Mouse (Mus musculus): ENCODE results near the gene Nt5c1a.

Nt5c1a gene

DNA sequence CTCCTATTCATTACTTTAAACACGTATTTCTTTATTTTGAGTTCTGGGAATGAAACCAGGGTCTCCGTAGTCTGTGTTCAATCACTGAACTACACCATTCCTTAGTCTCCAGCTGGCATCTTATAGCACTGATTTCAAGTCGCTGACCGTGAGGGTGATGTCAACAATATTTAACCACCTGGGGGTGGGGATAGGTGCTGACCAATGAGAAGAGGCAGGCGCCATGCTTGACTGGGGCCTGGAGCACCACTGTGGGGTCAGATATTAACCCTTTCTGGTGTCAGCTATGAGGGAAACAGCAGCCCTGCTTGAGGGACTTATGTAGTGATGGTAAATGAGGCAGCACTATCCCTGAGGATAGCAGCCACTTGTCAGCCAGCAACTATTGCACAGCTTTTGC is 10.1 kb downstream of the Nt5c1a start:
- DNase-seq (ENCODE audit: extremely low read depth, low read depth, low spot score), result no peak

- no peak for DNase-seq (ENCODE audit: extremely low read depth, low read depth, low spot score)
Measured at GRCm38 (mm10) chr4:123212330-123212729, 11.0 kb downstream of the Nt5c1a start.

GRCm38 (mm10) chr4:123213975-123214374 is 12.7 kb downstream of the Nt5c1a start:
- no peak for DNase-seq (ENCODE audit: extremely low read depth, low read depth, low spot score)

DNA sequence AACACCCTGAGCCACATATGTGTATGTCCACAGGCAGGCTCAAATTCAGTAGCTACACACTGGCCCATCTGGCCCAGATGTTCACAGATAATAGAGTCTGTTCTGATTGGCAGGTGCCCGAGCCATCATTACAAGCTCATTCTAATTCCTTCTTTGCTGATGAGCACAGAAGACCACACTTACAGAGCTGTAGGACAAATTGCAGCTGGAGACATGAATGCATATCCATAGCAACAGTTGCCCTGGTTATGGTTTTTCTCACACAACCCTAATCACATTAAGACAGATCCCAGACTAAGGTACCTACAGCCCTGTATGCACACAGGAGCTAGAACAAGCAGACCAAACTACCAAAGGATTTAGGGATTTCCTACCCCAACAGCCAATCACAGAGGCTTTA is 14.1 kb downstream of the Nt5c1a start:
- no peak for DNase-seq (ENCODE audit: extremely low read depth, low read depth, low spot score)

DNA sequence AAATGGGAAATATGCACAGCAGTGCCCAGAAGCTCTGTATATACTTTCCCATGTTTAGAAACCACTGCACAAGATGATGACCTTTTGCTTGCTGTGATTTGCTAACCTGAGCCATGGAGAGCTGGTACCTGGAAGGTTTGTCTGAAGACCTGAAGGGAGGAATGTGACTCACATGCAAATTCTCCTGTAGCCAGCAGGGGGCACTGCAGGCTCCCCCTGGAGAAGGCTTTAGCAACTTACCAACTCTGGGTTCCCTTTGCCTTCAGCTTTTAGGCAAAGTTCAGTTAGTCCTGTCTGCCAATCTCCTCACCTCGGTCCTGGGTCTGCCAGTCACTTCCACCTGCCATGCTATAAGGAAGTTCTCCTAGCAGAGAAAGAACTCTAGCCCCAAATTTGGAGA is 15.5 kb downstream of the Nt5c1a start:
- no peak for DNase-seq (ENCODE audit: extremely low read depth, low read depth, low spot score)

- DNase-seq (ENCODE audit: extremely low read depth, low read depth, low spot score), result no peak
Measured at GRCm38 (mm10) chr4:123219720-123220357, 18.5 kb downstream of the Nt5c1a start.

- DNase-seq (ENCODE audit: extremely low read depth, low read depth, low spot score), result no peak
Measured at GRCm38 (mm10) chr4:123220637-123221036, 19.3 kb downstream of the Nt5c1a start.

DNA sequence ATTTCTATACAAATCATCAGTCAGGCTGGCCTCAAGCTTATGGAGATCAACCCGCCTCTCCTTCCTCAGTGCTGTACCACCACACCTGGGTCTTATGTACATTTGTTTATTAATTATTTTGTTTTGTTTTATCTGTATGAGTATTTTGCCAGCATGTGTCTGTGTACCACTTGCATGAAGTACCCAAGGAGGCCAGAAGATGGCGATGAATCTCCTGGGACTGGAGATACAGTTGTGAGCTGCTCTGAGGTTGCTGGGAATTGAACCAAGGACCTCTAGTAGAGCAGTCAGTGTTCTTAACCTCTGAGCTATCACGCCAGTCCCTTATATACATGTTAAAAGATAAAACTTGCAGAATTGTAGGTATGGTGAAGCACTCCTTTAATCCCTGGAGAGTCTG is 22.0 kb downstream of the Nt5c1a start:
- DNase-seq (ENCODE audit: extremely low read depth, low read depth, low spot score), result no peak

DNA sequence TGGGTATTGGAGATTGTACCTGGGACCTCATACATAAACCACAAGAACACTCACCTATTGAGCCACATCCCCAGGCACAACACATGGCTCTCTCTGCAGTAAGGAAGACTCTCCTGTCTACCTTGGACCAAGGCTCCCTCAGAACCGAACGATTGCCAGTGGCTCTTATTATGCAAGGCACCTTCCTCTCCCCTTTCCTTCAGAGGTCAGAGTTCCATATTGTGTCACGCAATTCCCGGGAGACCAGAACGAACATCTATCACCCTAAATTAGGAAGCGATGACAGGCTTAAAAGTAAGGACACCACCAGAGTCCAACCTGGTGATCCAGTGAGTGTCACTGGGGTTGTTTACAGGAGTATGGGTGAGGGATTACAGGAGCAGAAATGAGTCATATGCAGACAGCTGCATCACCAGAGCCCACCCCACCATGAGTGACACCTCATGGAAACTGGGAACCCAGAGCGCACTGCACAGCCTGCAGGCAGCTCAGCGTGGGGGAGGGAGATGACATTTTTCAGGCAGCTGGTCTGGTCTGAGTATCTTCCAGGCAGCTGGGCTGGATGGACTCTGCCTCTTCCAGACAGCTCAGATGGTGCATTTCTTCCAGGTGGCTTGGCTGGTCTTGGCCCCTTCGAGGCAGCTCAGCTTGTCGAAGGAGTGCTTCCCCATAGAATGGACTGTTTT is 24.6 kb downstream of the Nt5c1a start:
- no peak for DNase-seq (ENCODE audit: extremely low read depth, low read depth, low spot score)

DNA sequence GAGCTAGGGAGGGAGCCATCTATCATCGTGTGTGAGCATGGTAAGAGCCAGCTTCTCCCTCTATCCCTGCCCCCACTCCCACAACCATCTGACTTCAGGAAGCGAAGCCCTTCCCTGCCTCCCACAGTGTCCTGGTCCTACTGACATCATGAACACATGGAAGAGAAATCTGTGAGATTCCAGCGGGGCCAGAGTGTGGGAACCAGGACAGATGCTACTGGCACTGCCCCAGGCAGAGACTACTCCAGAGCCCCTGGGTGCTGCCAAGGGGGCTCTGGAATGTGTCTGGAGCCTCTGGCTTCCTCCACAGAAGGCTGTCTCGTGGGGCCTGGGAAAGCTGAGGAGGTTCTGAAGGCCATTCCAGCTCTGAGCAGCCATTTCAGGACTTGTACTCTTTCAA is 26.4 kb downstream of the Nt5c1a start:
- DNase-seq (ENCODE audit: extremely low read depth, low read depth, low spot score), result no peak

GRCm38 (mm10) chr4:123228270-123228669 is 27.0 kb downstream of the Nt5c1a start:
- no peak for DNase-seq (ENCODE audit: extremely low read depth, low read depth, low spot score)

DNA sequence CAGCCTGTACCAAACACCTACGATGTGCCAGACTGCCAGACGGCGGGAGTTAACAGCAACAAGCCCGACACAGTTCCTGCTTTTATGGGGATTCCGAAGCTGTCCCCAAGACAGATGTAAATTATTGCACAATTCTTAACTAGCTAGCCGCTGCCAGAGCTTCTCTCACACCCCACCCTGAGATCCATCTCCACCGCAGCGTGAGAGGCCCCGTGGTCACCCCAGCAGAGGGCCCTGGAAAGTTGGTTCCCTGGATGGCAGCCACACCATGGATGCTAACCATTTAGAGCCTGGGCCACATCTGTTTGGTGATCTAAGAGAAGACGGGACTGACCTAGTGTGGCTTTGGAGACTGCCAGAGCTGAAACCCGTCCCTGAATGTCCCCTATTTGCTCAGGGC is 27.9 kb downstream of the Nt5c1a start:
- DNase-seq (ENCODE audit: extremely low read depth, low read depth, low spot score), result no peak

DNA sequence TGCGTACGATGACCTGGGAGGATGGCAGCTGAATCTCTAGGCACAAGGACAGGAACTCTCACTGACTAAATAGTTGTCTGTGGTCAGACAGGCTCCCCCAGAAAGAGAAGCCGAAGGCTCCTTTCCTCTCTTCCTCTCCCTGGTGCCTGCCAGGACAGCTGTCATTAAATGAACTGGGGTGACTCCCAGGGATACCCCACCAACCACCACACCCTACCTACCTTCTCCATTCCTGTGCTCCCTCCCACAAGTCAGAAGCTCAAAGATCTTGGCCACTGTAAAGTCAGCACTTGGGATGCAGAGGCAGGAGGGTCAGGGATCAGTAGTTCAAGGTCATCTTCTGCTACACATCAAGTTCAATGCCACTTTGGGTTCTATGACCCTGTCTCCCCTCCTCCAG is 31.5 kb downstream of the Nt5c1a start:
- DNase-seq (ENCODE audit: extremely low read depth, low read depth, low spot score), result no peak

DNA sequence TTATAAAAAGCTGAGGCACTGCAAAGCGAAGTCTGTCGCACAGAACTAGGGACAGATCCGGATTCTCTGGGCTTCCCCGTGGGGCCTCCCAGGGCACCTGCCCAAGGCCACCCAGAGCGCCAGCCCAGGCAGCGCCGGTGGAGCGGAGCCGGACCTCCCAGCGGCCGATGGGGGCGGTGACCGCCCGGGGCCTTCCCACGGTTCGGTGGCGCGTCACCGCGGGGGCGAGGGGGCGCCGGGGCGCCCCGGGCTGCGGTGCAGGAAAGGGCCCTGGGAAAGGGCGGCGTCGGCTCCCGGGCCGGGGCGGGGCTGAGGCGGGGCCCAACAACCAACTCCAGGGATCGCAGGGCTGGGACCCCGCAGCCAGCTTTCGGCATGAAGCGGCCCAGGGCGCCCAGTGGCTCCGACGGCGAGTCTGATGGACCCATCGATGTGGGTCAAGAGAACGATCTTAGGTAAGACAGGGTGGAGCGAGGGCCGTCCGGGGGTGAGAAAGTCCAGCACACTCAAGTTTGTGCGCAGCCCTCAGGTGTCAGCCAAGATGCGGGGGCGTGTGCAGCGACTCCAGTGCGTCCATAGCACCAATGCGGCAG is 32.3 kb downstream of the Nt5c1a start, which contains the start of gene Heyl:
Gene Heyl (plus strand): TSS at position 65 of the 593 bp plus-strand sequence.
- no peak for DNase-seq (ENCODE audit: extremely low read depth, low read depth, low spot score)

GRCm38 (mm10) chr4:123235835-123236430 is 34.6 kb downstream of the Nt5c1a start:
- DNase-seq (ENCODE audit: extremely low read depth, low read depth, low spot score), result no peak

DNA sequence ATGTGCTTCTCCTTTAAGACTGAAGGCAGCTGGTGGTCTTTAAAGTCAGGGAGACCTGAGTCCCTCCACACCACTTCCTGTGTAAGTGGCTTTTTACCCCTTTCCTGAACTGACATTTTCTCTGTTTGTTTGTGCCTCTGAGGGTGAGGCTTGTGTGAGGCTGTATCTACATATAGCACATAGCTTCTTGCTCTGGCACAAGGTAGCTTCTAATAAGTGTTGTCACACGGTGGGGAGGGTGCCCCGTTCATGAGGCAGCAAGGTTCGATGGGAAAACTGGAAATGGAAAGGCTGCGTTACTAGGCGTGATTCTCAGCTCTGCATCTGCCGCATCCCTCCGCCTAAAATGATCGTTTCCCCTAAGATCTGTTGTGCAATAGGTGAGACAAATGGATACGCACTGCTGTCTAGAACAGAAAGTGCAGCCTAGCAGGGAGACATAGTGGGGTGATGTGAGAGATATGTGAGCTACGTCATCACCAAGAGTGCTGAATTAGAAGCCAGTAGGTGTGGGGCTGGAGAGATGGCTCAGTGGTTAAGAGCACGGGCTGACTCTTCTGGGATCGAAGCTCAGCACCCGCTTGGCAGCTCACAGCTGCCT is 35.2 kb downstream of the Nt5c1a start:
- DNase-seq (ENCODE audit: extremely low read depth, low read depth, low spot score), result no peak

GRCm38 (mm10) chr4:123237386-123238266 is 36.3 kb downstream of the Nt5c1a start:
- no peak for DNase-seq (ENCODE audit: extremely low read depth, low read depth, low spot score)

DNA sequence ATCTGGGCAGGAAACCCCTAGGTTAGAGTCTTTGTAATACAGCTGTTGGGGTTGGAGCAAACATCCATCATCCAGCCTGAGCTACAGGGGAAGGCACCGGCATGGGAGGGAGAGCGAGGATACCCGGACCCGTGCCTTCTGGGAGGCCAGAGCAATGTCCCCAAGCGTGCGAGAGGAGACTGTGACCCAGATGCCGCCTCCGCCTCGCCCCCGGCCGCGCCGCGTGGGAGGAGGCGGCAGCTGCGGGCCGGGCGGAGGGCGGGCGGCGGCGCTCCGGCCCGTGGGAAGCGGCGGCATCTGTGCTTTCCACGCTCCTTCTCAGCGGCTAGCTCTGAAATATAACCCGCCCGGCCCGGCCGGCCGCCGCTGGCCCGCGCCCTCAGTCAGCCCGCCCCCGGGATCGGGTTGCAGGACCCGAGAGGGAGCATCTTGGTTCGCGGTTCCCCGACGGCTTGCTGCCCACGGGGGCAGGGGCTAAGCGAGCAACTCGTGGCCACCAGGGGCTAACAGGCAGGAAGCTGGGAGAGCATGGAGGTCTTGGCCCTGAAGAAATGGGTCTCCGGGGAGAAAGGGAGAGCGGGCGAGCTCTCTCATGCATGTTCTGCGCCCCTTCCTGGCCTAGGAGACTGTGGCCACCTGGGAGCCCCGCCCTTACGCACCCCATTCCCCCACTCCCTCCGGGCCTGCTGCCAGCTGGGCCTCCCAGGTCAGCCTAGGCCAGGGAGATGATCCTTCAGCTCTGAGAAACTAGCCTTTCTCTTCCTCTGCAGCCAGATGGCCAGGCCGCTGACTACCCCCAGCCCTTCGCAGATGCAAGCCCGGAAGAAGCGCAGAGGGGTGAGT is 38.3 kb downstream of the Nt5c1a start:
- DNase-seq (ENCODE audit: extremely low read depth, low read depth, low spot score), result no peak

GRCm38 (mm10) chr4:123246221-123246620 is 44.9 kb downstream of the Nt5c1a start:
- no peak for DNase-seq (ENCODE audit: extremely low read depth, low read depth, low spot score)

GRCm38 (mm10) chr4:123246651-123247050 is 45.3 kb downstream of the Nt5c1a start:
- no peak for DNase-seq (ENCODE audit: extremely low read depth, low read depth, low spot score)
